Mouse (Mus musculus) forebrain, embryonic 15.5 days (tissue): ENCODE measurements around the gene Gpr142. TPM values are rescaled to one million over a fixed set of nuclear protein-coding genes. Genes with fewer than 3 reads are reported as not detected.

Experiments used
- ATAC-seq: fragments of 200-750 bp; cut with Nextera tagmentation; replicated peaks from 2 replicates; pipeline ENCODE4 v1.8.0; 2017; ENCODE audit warnings: mild to moderate bottlenecking, moderate TSS enrichment, moderate library complexity
- H3K27ac ChIP-seq: fragments of 300-500 bp; sonication (generic); replicated peaks from 2 replicates; pipeline ENCODE4 v1.5.1; 2015; ENCODE audit warnings: mild to moderate bottlenecking, inconsistent platforms
- H3K27me3 ChIP-seq: fragments of 300-500 bp; sonication (generic); 2 replicates; pipeline ENCODE4 v1.6.1; 2015; ENCODE audit warnings: inconsistent platforms
- H3K36me3 ChIP-seq: fragments of 300-500 bp; sonication (generic); 2 replicates; pipeline ENCODE4 v1.6.1; 2015; ENCODE audit warnings: mild to moderate bottlenecking, inconsistent platforms
- H3K4me1 ChIP-seq: fragments of 300-500 bp; sonication (generic); 2 replicates; pipeline ENCODE4 v1.6.1; 2015; ENCODE audit warnings: inconsistent platforms
- H3K4me2 ChIP-seq: fragments of 300-500 bp; sonication (generic); replicated peaks from 2 replicates; pipeline ENCODE4 v1.6.1; 2015; ENCODE audit warnings: mild to moderate bottlenecking, inconsistent platforms
- H3K4me3 ChIP-seq: fragments of 300-500 bp; sonication (generic); 2 replicates; pipeline ENCODE4 v1.5.1; 2015; ENCODE audit warnings: mild to moderate bottlenecking, inconsistent platforms
- H3K9ac ChIP-seq: fragments of 300-500 bp; sonication (generic); replicated peaks from 2 replicates; pipeline ENCODE4 v1.6.1; 2015; ENCODE audit warnings: mild to moderate bottlenecking, inconsistent platforms
- H3K9me3 ChIP-seq: fragments of 300-500 bp; sonication (generic); 2 replicates; pipeline ENCODE4 v1.6.1; 2016; ENCODE audit warnings: inconsistent platforms
- WGBS: fragments of 180-500 bp; shearing (Covaris S2); methylation state at CpG from one replicate; pipeline ENCODE4 v1.1.7; 2015; ENCODE audit warnings: mixed read lengths; 5-methylcytosine and 5-hydroxymethylcytosine counted together
- polyA plus RNA-seq: library from polyadenylated mRNA; unstranded; fragments of >200 nt; fragmentation: Nextera tagmentation; extraction: Ambion mirVana; gene quantifications from 2 replicates; pipeline ENCODE4 v1.2.1, GENCODE M21; 2015

Gpr142 gene
- polyA plus RNA-seq, 1 experiment from 2014 or later = not detected

DNA sequence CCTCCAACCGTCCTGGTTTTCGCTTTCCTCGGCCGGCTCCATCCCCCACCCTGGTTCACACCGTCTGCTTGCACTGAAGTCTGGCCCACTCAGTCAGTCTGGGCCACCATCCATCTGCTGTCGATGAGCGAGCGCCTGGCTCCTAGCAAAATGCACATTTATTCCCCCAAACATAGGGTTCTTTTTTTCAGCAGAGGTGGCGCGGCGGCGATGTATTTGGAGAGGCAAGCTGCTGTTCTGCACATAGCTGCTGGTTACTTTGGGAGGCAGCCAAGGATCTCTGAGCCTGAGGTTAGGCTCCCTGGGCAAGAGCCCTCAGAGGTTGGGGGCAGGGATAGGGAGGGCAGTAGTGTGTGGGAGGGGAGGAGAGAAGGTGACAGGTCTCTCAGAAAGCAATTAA, 24.0 kb downstream of the Gpr142 start:
- Histone ChIP-seq H3K36me3 (no peaks in the 10 kb centered on the region), H3K4me3 (no peak overlapping the region), H3K9ac (no peak overlapping the region), H3K9me3 (no peaks in the 10 kb centered on the region), H3K27me3 (no peaks in the 10 kb centered on the region), H3K4me2 (no peak overlapping the region), H3K27ac (peak overlapping the region; percentile 81), H3K4me1 (peaks cover 18% of the 10 kb centered on the region)
- ATAC-seq = peak; percentile 92
- WGBS = 26% methylated on average over 12 of the region's 12 CpGs

DNA sequence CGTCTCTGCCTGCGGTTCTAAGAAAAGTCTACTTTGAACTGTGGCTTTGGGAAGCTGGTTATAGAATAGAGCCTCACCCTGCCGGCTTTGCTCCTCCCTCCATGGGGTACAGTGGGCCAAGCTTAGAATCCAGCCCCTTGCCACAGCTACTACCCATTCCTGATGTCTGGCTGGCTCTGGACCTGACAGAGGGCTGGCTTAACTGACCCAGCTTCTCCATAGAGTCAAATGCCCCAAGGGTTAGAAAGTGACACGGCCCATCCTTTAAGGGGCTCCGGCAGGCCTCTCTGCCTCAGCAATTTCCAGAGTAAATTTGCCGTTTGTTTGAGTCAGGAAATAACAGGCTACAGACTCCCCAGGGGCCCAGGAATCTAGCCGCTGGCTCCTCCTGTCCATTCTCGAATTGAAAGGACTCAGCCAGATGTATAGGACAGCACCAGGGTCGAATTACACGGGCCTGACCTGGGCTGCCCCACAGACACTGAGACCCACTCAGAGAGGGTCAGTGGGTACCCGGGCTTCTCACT, 24.5 kb downstream of the Gpr142 start:
- peaks cover 18% of the 10 kb centered on the region for H3K4me1 ChIP-seq
- no peak overlapping the region for H3K9ac ChIP-seq
- H3K9me3 ChIP-seq = no peaks in the 10 kb centered on the region
- no peaks in the 10 kb centered on the region for H3K27me3 ChIP-seq
- 2% methylated on average over 11 of the region's 11 CpGs for WGBS
- ATAC-seq = peak; percentile 60
- no peak overlapping the region for H3K4me2 ChIP-seq
- H3K4me3 ChIP-seq = no peak overlapping the region
- H3K36me3 ChIP-seq = no peaks in the 10 kb centered on the region
- peak overlapping the region; percentile 81 for H3K27ac ChIP-seq

GRCm38 (mm10) chr11:114826686-114827085, 28.0 kb downstream of the Gpr142 start:
- Histone ChIP-seq H3K4me1 (peaks cover 35% of the 10 kb centered on the region), H3K27me3 (no peaks in the 10 kb centered on the region), H3K4me2 (no peak overlapping the region), H3K36me3 (no peaks in the 10 kb centered on the region), H3K4me3 (no peak overlapping the region), H3K27ac (no peak overlapping the region), H3K9me3 (no peaks in the 10 kb centered on the region), H3K9ac (no peak overlapping the region)
- WGBS = 63% methylated on average over 5 of the region's 5 CpGs
- ATAC-seq = no peak

GRCm38 (mm10) chr11:114829499-114830432, 31.0 kb downstream of the Gpr142 start:
- Histone ChIP-seq H3K36me3 (no peaks in the 10 kb centered on the region), H3K27ac (peak overlapping the region; percentile 31; the same call in 1 of the 2 replicates), H3K4me3 (0 out of 2 replicates have a peak overlapping the region, but pooled peaks have one; percentile 1), H3K27me3 (no peaks in the 10 kb centered on the region), H3K9ac (0 out of 2 replicates have a peak overlapping the region, but pooled peaks have one; percentile 1), H3K4me1 (peaks cover 18% of the 10 kb centered on the region), H3K4me2 (peak overlapping the region; percentile 34), H3K9me3 (no peaks in the 10 kb centered on the region)
- peak; percentile 48; the same call in 1 of the 2 replicates for ATAC-seq
- 9% methylated on average over 24 of the region's 24 CpGs for WGBS

- Histone ChIP-seq H3K4me3 (0 out of 2 replicates have a peak overlapping the region, but pooled peaks have one; percentile 1), H3K27ac (no peak overlapping the region), H3K9me3 (no peaks in the 10 kb centered on the region), H3K27me3 (no peaks in the 10 kb centered on the region), H3K36me3 (no peaks in the 10 kb centered on the region), H3K4me1 (peaks cover 18% of the 10 kb centered on the region), H3K4me2 (peak overlapping the region; percentile 34), H3K9ac (no peak overlapping the region)
- ATAC-seq = no peak
- 13% methylated on average over 8 of the region's 8 CpGs for WGBS
Measured at GRCm38 (mm10) chr11:114830433-114830773, 31.7 kb downstream of the Gpr142 start.

- no peak overlapping the region for H3K9ac ChIP-seq
- H3K36me3 ChIP-seq = no peaks in the 10 kb centered on the region
- H3K4me1 ChIP-seq = peaks cover 18% of the 10 kb centered on the region
- H3K4me3 ChIP-seq = no peak overlapping the region
- no peak overlapping the region for H3K4me2 ChIP-seq
- no peaks in the 10 kb centered on the region for H3K27me3 ChIP-seq
- H3K27ac ChIP-seq = no peak overlapping the region
- WGBS = 56% methylated on average over 5 of the region's 5 CpGs
- H3K9me3 ChIP-seq = no peaks in the 10 kb centered on the region
- no peak for ATAC-seq
Measured at GRCm38 (mm10) chr11:114833166-114833565, 34.4 kb downstream of the Gpr142 start.

GRCm38 (mm10) chr11:114843818-114844463, 45.2 kb downstream of the Gpr142 start:
- Histone ChIP-seq H3K27ac (no peak overlapping the region), H3K27me3 (no peaks in the 10 kb centered on the region), H3K9ac (no peak overlapping the region), H3K4me2 (no peak overlapping the region), H3K36me3 (no peaks in the 10 kb centered on the region), H3K4me1 (0 out of 2 replicates have a peak, but pooled peaks cover 4% of the 10 kb centered on the region), H3K4me3 (no peak overlapping the region), H3K9me3 (no peaks in the 10 kb centered on the region; the same call in 1 of the 2 replicates)
- WGBS = 12% methylated on average over 8 of the region's 8 CpGs
- no peak for ATAC-seq

GRCm38 (mm10) chr11:114844464-114845220, 45.9 kb downstream of the Gpr142 start:
- 72% methylated on average over 7 of the region's 7 CpGs for WGBS
- peaks cover 6% of the 10 kb centered on the region for H3K27me3 ChIP-seq
- no peak overlapping the region for H3K4me2 ChIP-seq

GRCm38 (mm10) chr11:114846336-114846735, 47.6 kb downstream of the Gpr142 start:
- 81% methylated on average over 4 of the region's 4 CpGs for WGBS
- Histone ChIP-seq H3K4me1 (peaks cover 15% of the 10 kb centered on the region), H3K4me3 (no peak overlapping the region), H3K36me3 (no peaks in the 10 kb centered on the region), H3K27ac (no peak overlapping the region), H3K9me3 (no peaks in the 10 kb centered on the region), H3K4me2 (no peak overlapping the region), H3K27me3 (peaks cover 22% of the 10 kb centered on the region), H3K9ac (no peak overlapping the region)
- no peak for ATAC-seq

More at GRCm38 (mm10) chr11:114844464-114845220, 45.9 kb downstream of the Gpr142 start:
- 0 out of 2 replicates have a peak, but pooled peaks cover 4% of the 10 kb centered on the region for H3K4me1 ChIP-seq
- H3K9me3 ChIP-seq = no peaks in the 10 kb centered on the region; the same call in 1 of the 2 replicates
- H3K27ac ChIP-seq = no peak overlapping the region
- H3K4me3 ChIP-seq = no peak overlapping the region
- H3K9ac ChIP-seq = no peak overlapping the region
- no peaks in the 10 kb centered on the region for H3K36me3 ChIP-seq
- no peak for ATAC-seq

GRCm38 (mm10) chr11:114847008-114847407, 48.3 kb downstream of the Gpr142 start:
- no peaks in the 10 kb centered on the region for H3K9me3 ChIP-seq
- WGBS = 83% methylated on average over 5 of the region's 5 CpGs
- no peak overlapping the region for H3K4me3 ChIP-seq
- no peak overlapping the region for H3K4me2 ChIP-seq
- H3K36me3 ChIP-seq = no peaks in the 10 kb centered on the region
- H3K9ac ChIP-seq = no peak overlapping the region
- no peak overlapping the region for H3K27ac ChIP-seq
- no peak for ATAC-seq
- H3K4me1 ChIP-seq = peaks cover 21% of the 10 kb centered on the region
- peaks cover 28% of the 10 kb centered on the region for H3K27me3 ChIP-seq

DNA sequence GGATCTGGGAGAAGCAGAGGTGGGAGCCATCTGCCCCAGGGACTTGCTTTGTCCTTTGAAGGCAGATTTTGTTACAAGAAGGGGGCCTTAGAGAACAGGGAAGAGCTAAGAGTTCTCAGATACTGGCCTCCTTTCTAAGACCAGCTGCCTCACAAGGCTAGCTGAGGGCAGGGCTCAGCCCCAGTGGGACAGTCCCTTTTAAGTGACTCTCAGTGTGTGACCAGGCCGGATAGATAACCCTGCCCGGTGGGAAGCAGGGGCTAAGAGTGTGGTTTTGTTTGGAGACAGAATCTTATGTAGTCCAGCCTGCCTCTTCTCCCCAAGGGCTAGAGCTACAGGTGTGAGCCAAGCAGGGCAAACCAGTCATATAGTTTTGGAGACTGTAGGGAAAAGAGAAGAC, 50.8 kb downstream of the Gpr142 start:
- H3K9ac ChIP-seq = no peak overlapping the region
- WGBS = 9% methylated on average over 2 of the region's 2 CpGs
- H3K4me3 ChIP-seq = no peak overlapping the region
- no peak for ATAC-seq
- no peaks in the 10 kb centered on the region for H3K36me3 ChIP-seq
- peaks cover 47% of the 10 kb centered on the region for H3K27me3 ChIP-seq
- no peaks in the 10 kb centered on the region for H3K9me3 ChIP-seq
- H3K4me1 ChIP-seq = peaks cover 28% of the 10 kb centered on the region
- H3K4me2 ChIP-seq = no peak overlapping the region
- H3K27ac ChIP-seq = no peak overlapping the region
